Mouse (Mus musculus) layer of hippocampus, adult 2 months (tissue): ENCODE results near the gene Acbd7. TPM values are rescaled to one million over a fixed set of nuclear protein-coding genes. Genes with fewer than 3 reads are reported as not detected.

Source experiments
- DNase-seq, 2 experiments: peaks; one replicate each; pipeline ENCODE4 v3.0.0; 2022; ENCODE audit warnings: low spot score in 2 of 2
- H3K27ac ChIP-seq: fragments of 200-600 bp; 2 replicates; pipeline ENCODE4 v1.8.1; 2022
- H3K4me3 ChIP-seq: fragments of 200-600 bp; 2 replicates; pipeline ENCODE4 v1.8.1; 2022; ENCODE audit warnings: mild to moderate bottlenecking
- CTCF ChIP-seq: fragments of 200-600 bp; conservative IDR thresholded peaks from 2 replicates; pipeline ENCODE4 v1.8.1; 2022; ENCODE audit warnings: antibody characterized with exemption, mild to moderate bottlenecking, moderate library complexity
- long read RNA-seq, 2 experiments: library from polyadenylated mRNA; stranded (forward); transcript quantifications; one replicate each; pipeline ENCODE4 v2.0.0; 2021; ENCODE audit warnings: borderline mapping rate in 2 of 2
- total RNA-seq, 2 experiments: library from RNA; stranded (reverse); gene quantifications; 2 replicates each; pipeline ENCODE4 v1.2.3; 2021

Acbd7 gene
- 1 to 10 TPM; 1.0 to 2.1 TPM for total RNA-seq
- long read RNA-seq, experiment 1, partial matches to known transcripts: 0 of 1 reads
- long read RNA-seq, experiment 1, other reads (novel, unspliced or antisense): 0 of 1 reads
- long read RNA-seq, experiment 2, partial matches to known transcripts: 0 of 2 reads
- long read RNA-seq, experiment 2, other reads (novel, unspliced or antisense): 0 of 2 reads

DNA sequence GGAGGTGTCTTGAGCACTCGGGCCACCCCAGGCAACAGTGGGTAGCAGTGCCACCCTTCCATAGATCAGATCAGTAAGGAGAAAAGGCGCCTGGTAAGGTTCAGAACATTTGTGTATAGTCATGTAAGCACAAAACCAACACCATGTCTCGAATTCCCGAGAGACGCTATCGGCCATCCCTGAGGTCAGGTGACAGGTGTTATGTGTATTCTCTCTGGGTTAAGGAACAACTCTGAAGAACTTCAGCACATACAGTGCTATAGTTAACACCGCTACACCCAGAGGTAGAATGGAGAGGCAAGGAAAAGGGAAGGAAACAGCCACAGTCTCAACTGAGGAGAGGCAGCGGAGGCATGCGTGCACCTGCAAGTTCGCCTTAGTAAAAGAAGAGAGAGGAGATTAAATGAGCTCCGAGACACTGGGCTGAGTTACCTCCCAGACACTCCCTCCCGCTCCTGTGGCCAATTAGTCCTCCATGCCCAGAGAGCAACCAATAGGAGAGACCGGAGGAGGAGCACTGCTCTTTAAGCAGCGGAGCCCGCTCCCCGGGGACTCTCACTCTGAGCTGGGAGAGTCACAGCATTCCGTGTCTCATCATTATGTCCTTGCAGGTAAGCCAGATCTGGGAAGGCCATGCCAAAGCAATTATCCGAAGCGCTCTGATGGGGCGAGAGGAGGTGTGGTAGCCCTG lies at the start of gene Acbd7:
Gene Acbd7 (plus strand): TSS at position 558 of the 691 bp plus-strand sequence.
- peak within 1 kb of the TSS; percentile 44 for H3K4me3 ChIP-seq
- H3K27ac ChIP-seq: no peak within 1 kb of the TSS
- TF ChIP-seq CTCF: no peak
- DNase-seq: peak; percentile 64 to 74

DNA sequence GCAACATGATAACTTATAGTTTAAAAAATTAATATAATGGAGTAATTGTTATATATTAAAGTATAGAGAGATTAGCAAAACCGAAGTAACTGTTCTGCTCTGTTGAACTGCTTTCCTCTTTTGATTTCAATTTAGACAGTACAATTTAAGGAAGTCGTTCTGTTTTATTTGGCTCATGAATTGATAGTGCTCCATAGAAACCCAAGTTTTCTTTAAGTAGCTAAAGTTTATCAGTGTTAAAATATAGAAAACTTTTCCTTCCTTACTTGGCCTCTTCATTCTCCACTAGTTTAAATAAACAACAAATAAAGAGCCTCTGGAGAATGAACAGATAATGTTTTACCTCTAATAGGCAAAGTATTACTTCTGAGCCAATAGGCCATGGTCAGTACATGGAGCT lies 49.7 kb upstream of the Acbd7 start:
- Histone ChIP-seq H3K4me3 (no peak overlapping the region; the same call in 1 of the 2 replicates), H3K27ac (no peak overlapping the region)
- no peak for TF ChIP-seq CTCF
- no peak for DNase-seq

GRCm38 (mm10) chr2:3289581-3289980 lies 46.4 kb upstream of the Acbd7 start:
- no peak overlapping the region for H3K4me3 ChIP-seq
- no peak for TF ChIP-seq CTCF
- H3K27ac ChIP-seq: no peak overlapping the region
- DNase-seq: no peak

DNA sequence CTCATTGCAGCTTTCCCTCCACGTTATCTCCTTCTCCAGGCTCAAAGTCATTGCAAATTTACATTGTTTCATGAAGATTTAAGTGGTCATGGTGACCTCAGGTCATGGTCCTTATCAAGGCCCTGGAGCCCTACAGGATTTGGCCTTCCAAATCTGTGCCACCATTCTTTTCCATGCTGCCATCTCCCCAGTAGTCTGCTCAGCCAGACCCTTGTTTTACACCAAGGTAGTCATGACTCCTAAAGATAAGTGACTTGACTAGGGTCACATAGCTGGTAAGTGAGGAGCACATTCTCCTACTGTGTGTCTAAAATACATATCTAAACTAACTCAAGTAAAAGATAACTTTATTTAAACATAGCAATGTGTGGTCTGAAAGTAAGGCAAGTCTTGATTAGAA lies 43.8 kb upstream of the Acbd7 start:
- no peak for TF ChIP-seq CTCF
- no peak for DNase-seq
- no peak overlapping the region for H3K4me3 ChIP-seq
- H3K27ac ChIP-seq: no peak overlapping the region

DNA sequence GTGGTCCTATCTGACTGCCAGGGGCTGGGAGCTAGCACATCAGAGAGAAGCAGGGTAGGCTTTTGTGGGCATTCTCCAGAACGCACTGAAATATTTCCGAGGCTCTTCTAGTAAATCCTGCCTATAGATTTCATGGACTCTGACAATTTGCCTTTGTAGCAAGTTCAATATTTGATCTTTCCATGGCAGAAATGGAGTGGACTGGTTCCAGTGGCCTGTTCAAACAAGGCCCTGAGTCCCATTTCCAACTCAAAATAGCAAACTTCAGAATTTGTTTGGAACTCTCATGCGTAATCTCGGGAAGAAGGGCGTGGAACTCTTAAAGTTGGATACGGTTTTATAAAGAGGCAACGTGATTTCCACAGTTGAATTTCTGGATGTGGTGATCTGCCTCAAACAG lies 40.1 kb upstream of the Acbd7 start:
- no peak for DNase-seq
- Histone ChIP-seq H3K27ac (no peak overlapping the region), H3K4me3 (no peak overlapping the region)
- no peak for TF ChIP-seq CTCF

- no peak overlapping the region for H3K4me3 ChIP-seq
- H3K27ac ChIP-seq: no peak overlapping the region
- DNase-seq: no peak
- no peak for TF ChIP-seq CTCF
Observed at GRCm38 (mm10) chr2:3305426-3306025, 30.4 kb upstream of the Acbd7 start.

DNA sequence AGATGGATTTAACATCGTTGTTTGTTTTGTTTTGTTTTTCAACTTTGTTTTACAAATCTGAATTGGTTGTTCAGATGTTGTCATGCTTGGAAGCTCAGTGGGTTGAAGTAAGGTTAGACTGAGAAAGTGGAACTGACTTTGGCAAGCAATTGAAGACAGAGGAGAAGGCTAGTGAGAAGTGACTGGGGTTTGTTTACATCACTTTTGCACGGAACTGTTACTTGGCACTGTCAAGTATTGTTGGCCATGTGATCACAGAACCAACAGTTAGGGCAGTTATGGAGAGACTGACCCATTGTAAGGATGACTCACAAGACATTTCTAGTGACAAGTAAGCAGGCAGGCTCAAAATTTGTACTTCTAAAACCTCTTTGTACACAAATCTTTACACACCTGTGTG lies 12.8 kb upstream of the Acbd7 start:
- Histone ChIP-seq H3K4me3 (no peak overlapping the region), H3K27ac (no peak overlapping the region)
- TF ChIP-seq CTCF: no peak
- no peak for DNase-seq

DNA sequence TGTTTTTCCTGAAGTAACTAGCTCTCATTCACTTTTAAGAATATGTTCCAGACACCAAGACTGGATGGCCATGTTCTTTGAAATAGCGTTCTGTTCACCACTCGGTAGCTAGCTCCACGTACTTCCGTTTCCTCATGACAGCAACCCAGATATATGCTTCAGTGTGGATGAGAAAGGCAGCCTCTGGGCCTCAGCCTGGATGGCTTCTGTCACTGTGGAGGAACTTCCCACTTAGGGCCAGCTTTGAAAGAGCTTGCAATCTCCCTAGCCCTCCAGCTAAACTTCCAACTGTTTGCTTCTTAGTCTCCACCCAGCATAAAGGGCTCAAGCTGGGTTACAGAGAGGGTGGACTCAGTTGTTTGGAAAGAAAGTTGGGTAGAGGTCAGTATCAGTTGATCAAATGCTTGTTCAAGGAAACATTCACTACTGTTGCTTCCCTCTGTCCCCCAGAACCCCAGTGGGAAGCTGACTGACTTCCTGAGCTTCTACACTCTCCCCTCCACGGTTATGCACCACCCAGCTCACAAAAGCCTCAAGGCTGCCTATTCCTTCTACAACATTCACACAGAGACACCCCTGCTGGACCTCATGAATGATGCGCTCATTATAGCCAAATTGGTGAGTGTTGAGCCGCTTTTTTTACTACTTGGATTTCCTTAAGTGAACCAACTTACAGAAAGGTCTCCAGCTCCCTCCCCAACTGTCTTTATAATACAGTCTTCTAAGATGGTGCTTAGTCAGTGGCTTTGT lies 11.4 kb upstream of the Acbd7 start:
- no peak for TF ChIP-seq CTCF
- Histone ChIP-seq H3K4me3 (no peak overlapping the region), H3K27ac (no peak overlapping the region)
- no peak for DNase-seq

DNA sequence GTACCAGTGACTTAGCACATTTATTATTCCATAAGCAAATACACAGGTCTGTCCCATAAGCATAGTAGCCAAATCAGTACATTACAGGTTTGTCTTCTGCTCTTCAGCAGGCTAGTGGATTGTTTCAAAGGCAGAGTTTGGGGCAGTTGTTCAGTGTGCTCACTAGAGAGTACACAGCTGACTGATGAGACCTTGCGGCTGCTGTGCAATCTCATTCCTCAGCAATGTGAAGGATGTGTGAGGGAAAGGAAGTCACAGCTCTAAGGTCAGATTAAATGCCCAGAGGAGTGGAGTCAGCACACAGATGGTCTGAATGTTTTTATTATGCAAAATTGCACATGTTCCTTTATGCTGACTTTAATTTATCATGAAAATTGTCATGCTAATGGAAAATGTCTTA lies 9.4 kb upstream of the Acbd7 start:
- no peak for DNase-seq
- H3K27ac ChIP-seq: no peak overlapping the region
- no peak overlapping the region for H3K4me3 ChIP-seq
- no peak for TF ChIP-seq CTCF

GRCm38 (mm10) chr2:3327351-3327750 lies 8.6 kb upstream of the Acbd7 start:
- DNase-seq: peak in 1 of 2 experiments; percentile 32
- H3K27ac ChIP-seq: no peak overlapping the region
- TF ChIP-seq CTCF: peak; percentile 84
- H3K4me3 ChIP-seq: no peak overlapping the region

- TF ChIP-seq CTCF: no peak
- DNase-seq: no peak
- Histone ChIP-seq H3K4me3 (peak overlapping the region; percentile 81), H3K27ac (peak overlapping the region; percentile 97)
Observed at GRCm38 (mm10) chr2:3331071-3331703, 4.8 kb upstream of the Acbd7 start.

DNA sequence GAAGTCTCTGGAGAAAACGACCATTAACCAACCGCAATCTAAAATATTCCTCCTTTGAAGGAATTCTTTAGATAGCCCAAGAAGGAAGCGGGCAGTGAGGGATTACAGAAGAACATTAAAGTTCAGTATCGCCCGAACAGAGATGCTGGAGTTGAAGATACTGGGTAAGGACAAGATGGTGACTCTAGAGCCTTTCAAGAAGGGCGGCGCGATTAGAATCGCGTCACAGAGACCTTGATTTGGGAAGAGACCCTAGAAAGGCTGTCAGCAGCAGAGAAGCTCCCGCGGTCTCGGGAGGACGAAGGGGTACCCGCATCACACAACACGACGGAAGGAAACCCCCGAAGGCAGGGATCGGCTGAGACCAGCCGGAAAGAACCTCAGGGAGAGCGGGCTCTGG lies 3.9 kb upstream of the Acbd7 start:
- peak overlapping the region; percentile 97 for H3K27ac ChIP-seq
- peak overlapping the region; percentile 81 for H3K4me3 ChIP-seq
- no peak for DNase-seq
- TF ChIP-seq CTCF: no peak
